Mouse (Mus musculus): ENCODE results near the gene Pdss1.
A peak's percentile ranks its signal among the peaks of the same experiment; 100 is the strongest.
"Not testable (repeated sequence)": the region's sequence is repeated elsewhere in the genome, so short reads cannot be mapped to it uniquely, and the experiment has no call there.

The Pdss1 gene

GRCm38 (mm10) chr2:22895282-22896273 lies at the start of gene Pdss1:
Gene Pdss1 (plus strand): TSS chr2:22895522.
- peak; percentile 94 for DNase-seq

DNA sequence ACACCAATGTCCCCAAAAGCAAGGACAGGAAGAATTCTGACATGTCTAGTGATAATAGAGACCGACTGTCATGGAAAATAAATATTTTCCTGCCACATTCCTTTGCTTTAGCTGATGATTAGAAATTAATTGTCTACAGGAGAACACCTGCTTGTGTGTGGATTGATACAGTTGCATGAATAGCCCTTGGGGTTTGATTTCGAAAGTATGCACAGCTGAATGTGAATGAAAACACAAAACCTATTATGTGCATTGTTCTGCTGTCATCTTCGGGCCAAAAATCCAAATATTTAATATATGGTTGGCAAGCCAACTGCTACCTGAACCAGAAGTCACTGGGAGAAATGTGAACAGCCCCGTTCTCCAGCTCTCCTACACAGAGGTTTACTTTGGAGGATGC lies 43.4 kb upstream of the Pdss1 start:
- DNase-seq, result no peak

- DNase-seq, result no peak
Measured at GRCm38 (mm10) chr2:22857501-22857900, 37.8 kb upstream of the Pdss1 start.

GRCm38 (mm10) chr2:22862194-22862593 lies 33.1 kb upstream of the Pdss1 start:
- no peak for DNase-seq

GRCm38 (mm10) chr2:22864394-22865037 lies 30.8 kb upstream of the Pdss1 start:
- DNase-seq, result peak; percentile 40

- no peak for DNase-seq
Measured at GRCm38 (mm10) chr2:22865818-22866217, 29.5 kb upstream of the Pdss1 start.

- DNase-seq, result no peak
Measured at GRCm38 (mm10) chr2:22866894-22867424, 28.4 kb upstream of the Pdss1 start.

DNA sequence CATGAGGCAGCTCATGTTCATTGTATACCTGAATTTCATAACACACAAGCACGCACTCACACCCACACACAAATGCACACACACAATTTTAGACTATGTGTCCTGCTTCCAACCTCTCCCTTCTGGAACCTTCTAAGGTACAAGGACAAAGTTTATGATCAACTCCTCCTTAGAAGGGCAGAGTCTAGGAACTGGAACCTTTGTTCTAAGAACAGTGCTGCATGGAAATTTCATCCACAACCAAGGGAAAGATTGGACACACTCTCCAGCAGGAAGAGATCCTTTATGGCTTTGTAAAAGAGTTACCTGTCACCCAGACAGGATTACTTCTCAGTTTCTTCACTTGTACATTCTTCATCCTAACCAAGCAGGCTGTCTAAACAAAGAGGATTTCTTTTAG lies 22.2 kb upstream of the Pdss1 start:
- no peak for DNase-seq

DNA sequence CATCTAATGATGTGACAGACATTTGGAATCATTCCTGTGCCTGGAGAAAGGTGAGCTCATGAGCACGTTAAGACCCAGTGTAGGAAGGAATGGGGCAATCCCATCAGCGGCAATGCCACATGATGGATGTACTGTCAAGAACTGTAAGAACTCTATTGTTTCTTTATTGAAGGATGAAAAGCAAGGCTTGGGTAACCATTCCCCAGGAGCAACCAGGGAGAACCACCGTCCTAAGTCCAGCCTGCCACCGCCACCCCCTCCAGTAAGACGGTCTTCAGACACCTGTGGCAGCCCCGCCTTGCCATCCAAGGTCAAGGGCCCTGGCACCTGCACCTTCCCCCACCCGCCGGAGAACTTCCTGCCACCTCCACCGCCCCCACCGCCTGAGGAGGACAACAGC lies 20.7 kb upstream of the Pdss1 start:
- no peak for DNase-seq

GRCm38 (mm10) chr2:22876614-22877013 lies 18.7 kb upstream of the Pdss1 start:
- no peak for DNase-seq

GRCm38 (mm10) chr2:22878781-22879180 lies 16.5 kb upstream of the Pdss1 start:
- DNase-seq, result no peak

- DNase-seq, result not testable (repeated sequence)
Measured at GRCm38 (mm10) chr2:22880726-22881125, 14.6 kb upstream of the Pdss1 start.

- DNase-seq, result no peak
Measured at GRCm38 (mm10) chr2:22894932-22895281, 415 bp upstream of the Pdss1 start.

DNA sequence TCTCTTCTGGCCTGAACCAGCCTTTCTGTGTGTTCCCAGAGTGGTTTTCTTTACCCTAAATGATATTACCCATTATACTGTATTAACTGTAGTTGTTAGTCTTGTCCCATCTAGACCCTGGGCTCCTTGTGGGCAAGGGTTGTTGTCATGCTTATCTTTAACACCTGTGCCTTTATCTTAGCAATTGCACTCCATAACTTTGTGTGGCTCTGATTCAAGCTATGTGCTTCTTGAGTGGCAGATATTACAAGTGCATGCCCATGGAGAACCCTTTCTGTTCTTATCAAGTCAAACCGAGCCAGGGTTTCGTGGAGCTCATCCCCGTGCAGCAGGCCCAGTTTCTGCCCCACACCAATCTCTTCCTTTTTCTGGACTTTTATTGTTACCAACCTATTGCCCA lies 8.6 kb downstream of the Pdss1 start:
- no peak for DNase-seq

DNA sequence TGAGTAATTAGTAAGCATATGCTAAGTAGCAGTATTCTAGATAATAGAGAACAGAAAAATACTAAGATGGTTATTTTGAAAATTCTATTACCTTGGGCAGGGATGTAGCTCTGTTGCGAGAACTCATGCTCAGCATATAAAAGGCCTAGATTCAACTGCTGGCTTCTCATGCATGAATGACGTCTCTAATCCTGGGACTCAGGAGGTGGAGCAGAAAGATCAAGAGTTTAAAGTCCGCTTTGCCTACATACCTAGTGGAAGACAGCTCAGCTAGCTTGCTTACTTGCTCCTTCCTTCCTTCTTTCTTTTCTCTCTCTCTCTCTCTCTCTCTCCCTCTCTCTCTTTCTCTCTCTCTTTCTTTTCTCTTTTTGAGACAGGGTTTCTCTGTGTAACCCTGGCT lies 19.1 kb downstream of the Pdss1 start:
- no peak for DNase-seq

DNA sequence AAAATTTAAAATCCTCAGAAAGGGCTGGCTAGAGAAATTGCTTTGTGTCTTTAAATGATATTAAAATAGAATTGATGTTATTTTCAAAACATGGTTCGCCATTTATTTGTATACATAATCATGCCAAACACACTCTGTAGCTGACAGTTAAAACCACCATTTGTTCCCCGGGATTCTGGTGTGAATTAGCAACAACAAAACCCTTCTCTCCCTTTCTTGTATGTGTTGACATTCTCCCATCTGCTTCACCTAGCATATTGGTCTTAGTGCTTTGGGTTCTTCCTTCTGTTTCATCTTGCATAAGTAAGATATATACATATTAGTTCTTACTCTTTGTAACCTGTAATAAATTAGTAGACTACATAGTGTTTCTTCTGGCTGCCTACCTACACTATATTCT lies 23.3 kb downstream of the Pdss1 start:
- no peak for DNase-seq

DNA sequence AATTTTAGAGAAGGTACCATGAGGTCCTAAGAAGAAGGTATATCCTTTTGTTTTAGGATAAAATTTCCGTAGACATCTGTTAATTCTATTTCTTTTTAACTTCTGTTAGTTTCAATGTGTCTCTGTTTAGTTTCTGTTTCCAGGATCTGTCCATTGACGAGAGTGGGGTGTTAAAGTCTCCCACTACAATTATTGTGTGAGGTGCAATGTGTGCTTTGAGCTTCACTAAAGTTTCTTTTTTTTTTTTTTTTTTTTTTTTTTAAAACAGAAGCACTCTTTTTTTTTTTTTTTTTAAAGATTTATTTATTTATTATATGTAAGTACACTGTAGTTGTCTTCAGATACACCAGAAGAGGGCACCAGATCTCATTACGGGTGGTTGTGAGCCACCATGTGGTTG lies 30.6 kb downstream of the Pdss1 start:
- DNase-seq, result not testable (repeated sequence)

DNA sequence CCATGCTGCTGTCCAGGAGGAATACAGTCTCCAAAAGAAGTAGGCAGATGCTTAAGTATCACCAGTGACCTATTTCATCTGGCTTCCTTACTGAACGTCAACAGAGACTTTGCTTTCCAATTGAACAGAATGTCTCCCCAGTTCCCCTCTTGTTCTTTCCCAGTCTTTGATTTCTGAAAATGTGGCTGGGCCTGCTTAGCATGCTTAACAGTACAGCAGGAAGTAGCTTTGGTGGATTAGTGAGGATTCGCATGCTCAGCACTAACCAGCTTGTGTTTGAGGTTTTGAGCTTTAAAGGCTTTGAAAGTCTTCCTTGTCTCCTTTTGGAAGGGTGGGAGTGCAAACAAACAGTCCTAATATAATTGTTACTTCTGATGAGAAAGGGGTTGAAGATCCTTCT lies 32.9 kb downstream of the Pdss1 start:
- no peak for DNase-seq

DNA sequence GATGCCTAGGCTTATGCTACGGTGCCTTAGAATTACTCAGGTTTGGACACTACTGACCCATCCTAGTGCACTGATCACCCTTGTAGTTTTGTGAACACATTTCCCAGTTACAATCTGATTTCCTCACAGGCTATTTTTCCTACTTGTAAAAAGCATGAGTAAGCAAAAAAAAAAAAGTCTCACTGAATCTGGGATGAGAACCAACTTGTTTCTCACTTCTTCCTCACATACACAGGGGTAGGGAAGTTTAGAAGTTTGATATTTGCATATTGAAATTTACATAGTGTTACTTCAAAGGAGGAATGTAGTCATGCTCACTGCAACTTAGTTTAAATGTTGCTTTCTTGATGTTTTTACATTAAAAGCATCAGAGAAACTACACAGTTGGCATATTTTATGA lies 38.2 kb downstream of the Pdss1 start:
- no peak for DNase-seq

DNA sequence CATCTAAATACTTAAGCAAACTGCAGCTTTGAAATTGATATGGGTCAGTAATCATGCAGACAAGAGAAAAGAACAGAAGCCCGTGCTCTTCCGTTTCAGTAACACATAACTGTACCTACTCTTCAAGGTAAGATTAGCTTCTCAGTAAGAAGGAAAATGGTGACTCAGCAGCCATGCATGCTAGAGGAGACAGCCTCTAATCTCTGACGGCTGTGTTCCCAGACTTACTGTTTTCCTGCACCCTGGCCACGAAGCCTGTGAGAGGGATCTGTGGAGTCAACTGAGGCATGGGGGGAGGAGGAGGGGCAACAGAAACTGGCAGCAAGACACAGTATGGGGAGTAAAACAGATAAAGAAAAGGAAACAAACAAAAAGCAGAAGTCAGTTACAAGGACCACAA lies 54.6 kb downstream of the Pdss1 start:
- DNase-seq, result no peak

GRCm38 (mm10) chr2:22954278-22954677 lies 59.0 kb downstream of the Pdss1 start:
- DNase-seq, result no peak

- DNase-seq, result no peak
Measured at GRCm38 (mm10) chr2:22955914-22956313, 60.6 kb downstream of the Pdss1 start.

DNA sequence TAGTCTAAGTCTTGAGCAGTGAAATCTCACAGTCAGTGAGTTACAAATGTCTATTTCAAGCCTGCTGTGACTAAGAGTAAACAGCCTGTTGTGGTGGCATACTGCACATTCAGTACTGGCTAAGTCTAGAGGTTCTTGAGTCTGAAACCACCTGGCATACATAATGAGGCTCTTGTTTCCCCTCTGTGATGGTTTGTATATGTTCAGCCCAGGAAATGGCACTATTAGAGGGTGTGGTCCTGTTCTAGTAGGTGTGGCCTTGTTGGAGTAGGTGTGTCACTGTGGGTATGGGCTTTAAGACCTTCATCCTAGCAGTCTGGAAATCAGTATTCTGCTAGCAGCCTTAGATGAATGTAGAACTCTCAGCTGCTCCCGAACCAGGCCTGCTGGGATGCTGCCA lies 62.1 kb downstream of the Pdss1 start:
- no peak for DNase-seq

DNA sequence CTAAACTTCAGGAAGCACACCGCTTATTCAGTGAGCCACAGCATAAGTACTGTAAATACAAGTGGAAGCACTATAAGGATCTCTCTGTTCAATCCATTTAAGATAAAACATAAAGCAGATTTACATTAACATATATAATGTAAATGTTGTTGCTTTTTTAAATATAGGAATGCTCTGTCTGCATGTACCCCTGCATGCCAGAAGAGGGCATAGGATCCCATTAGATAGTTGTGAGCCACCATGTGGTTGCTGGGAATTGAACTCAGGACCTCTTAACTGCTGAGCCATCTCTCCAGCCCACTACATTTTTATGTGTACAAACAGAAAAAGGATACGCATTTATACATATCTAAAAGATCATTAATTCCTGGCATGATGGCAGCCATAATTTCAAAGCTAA lies 66.4 kb downstream of the Pdss1 start:
- no peak for DNase-seq

All from cerebellum, adult 11-12 months (tissue).